Mouse (Mus musculus) CH12.LX (cell line): ENCODE data around the gene Hormad1.

Experiments used
- BHLHE40 ChIP-seq: IDR thresholded peaks from 2 replicates; pipeline ENCODE4 v1.6.1; 2011; ENCODE audit warnings: mild to moderate bottlenecking, low read depth, low read length, improper control_type of control experiment
- CTCF ChIP-seq, 2 experiments: IDR thresholded peaks in 1 of 2; conservative IDR thresholded peaks in 1 of 2; 2 replicates each; pipeline ENCODE4 v1.5.1; 2011 to 2012; ENCODE audit warnings: low read depth in 2 of 2, low read length in 2 of 2, improper control_type of control experiment in 1 of 2, inconsistent platforms in 1 of 2, mild to moderate bottlenecking in 1 of 2, moderate library complexity in 1 of 2
- E2F4 ChIP-seq: IDR thresholded peaks from 2 replicates; pipeline ENCODE4 v1.6.1; 2011; ENCODE audit warnings: low read depth, low read length, improper control_type of control experiment; ENCODE audit not compliant: insufficient replicate concordance
- EP300 ChIP-seq: IDR thresholded peaks from 2 replicates; pipeline ENCODE4 v1.6.1; 2011; ENCODE audit warnings: low read length, improper control_type of control experiment
- HCFC1 ChIP-seq: IDR thresholded peaks from 2 replicates; pipeline ENCODE4 v1.6.1; 2012; ENCODE audit warnings: low read depth, mild to moderate bottlenecking, inconsistent platforms, low read length, improper control_type of control experiment
- JUN ChIP-seq: IDR thresholded peaks from 2 replicates; pipeline ENCODE4 v1.6.1; 2011; ENCODE audit warnings: low read depth, mild to moderate bottlenecking, low read length, improper control_type of control experiment, moderate library complexity; ENCODE audit not compliant: insufficient read depth
- MAX ChIP-seq: IDR thresholded peaks from 2 replicates; pipeline ENCODE4 v1.6.1; 2011; ENCODE audit warnings: low read length, improper control_type of control experiment
- NELFE ChIP-seq: IDR thresholded peaks from 2 replicates; pipeline ENCODE4 v1.6.1; 2011; ENCODE audit warnings: low read depth, low read length, improper control_type of control experiment
- PAX5 ChIP-seq: IDR thresholded peaks from 2 replicates; pipeline ENCODE4 v1.6.1; 2012; ENCODE audit warnings: low read length, inconsistent platforms, mixed read lengths
- POLR2A ChIP-seq: IDR thresholded peaks from 2 replicates; pipeline ENCODE4 v1.6.1; 2011; ENCODE audit warnings: low read depth, mild to moderate bottlenecking, improper control_type of control experiment, low read length
- POLR2AphosphoS2 ChIP-seq: IDR thresholded peaks from 2 replicates; pipeline ENCODE4 v1.6.1; 2011; ENCODE audit warnings: low read depth, low read length, improper control_type of control experiment
- ZC3H11A ChIP-seq: IDR thresholded peaks from 2 replicates; pipeline ENCODE4 v1.6.1; 2012; ENCODE audit warnings: low read depth, mild to moderate bottlenecking, inconsistent platforms, low read length, improper control_type of control experiment
- ZKSCAN1 ChIP-seq: IDR thresholded peaks from 2 replicates; pipeline ENCODE4 v1.6.1; 2012; ENCODE audit warnings: low read depth, inconsistent platforms, low read length, improper control_type of control experiment, borderline replicate concordance
- ZNF384 ChIP-seq: IDR thresholded peaks from 2 replicates; pipeline ENCODE4 v1.6.1; 2012; ENCODE audit warnings: low read depth, low read length, improper control_type of control experiment, inconsistent platforms

DNA sequence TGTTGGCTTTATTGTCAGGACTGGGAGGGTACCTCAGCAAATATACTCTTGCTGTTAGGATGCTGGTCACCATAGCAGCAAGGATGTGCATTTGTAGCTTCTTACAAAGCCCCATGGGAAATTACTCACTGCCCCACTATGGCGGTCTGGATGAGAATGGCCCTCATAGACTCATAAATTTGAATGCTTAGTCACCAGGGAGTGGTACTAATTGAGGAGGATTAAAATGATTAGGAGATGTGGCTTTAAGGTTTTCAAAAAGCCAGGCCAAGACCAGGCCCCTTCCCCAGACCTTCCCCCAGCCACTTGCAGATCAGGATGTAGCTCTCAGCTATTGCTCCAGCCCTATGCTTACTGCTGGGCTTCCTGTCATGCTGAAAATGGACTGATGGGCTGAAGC is 9.3 kb upstream of the Hormad1 start:
- TF ChIP-seq EP300: no peak
- TF ChIP-seq POLR2AphosphoS2: no peak
- TF ChIP-seq ZNF384: no peak
- TF ChIP-seq POLR2A: no peak
- TF ChIP-seq ZKSCAN1: no peak
- TF ChIP-seq ZC3H11A: no peak
- no peak for TF ChIP-seq CTCF (conservative IDR thresholded peaks at IDR 0.05 in 1 of 2, IDR thresholded peaks at IDR 0.05 in 1 of 2; ENCODE audit: low read depth in 2 of 2, low read length in 2 of 2)
- TF ChIP-seq MAX: no peak
- no peak for TF ChIP-seq JUN
- no peak for TF ChIP-seq E2F4
- TF ChIP-seq PAX5: no peak
- no peak for TF ChIP-seq NELFE
- no peak for TF ChIP-seq BHLHE40
- TF ChIP-seq HCFC1: no peak
